Mouse (Mus musculus): ENCODE results near the gene U2af2. TPM values are rescaled to one million over a fixed set of nuclear protein-coding genes. Genes with fewer than 3 reads are reported as not detected.
A peak's percentile ranks its signal among the peaks of the same experiment; 100 is the strongest.

Gene U2af2
- polyA plus RNA-seq, 1 experiment from 2014 or later = 117 TPM

DNA sequence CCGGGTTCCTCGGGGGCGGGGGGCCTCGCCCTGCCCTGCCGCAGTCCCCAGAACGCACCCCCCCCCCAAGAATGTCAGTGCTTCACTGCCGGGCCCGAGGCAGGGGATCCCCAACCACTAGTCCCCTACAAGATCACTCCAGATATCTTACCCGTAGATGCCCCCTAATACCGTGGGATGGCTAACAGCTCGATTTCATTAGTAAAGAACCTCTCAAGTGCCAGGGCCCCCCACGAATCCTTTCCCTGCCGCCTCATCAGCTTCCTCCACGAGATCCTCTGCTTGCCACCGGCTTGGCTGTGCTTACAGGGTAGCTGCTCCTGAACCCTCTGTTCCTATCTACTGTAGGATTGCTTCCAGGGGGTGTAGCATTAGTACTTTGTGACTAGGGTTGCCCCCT lies 41.3 kb upstream of the U2af2 start:
- Histone ChIP-seq H3K27ac (peak overlapping the region; percentile 98), H3K9me3 (no peaks in the 10 kb centered on the region), H3K4me1 (peaks cover 32% of the 10 kb centered on the region), H3K4me3 (peak overlapping the region; percentile 79), H3K9ac (peak overlapping the region; percentile 87), H3K4me2 (peak overlapping the region; percentile 71), H3K36me3 (peaks cover 45% of the 10 kb centered on the region), H3K27me3 (no peaks in the 10 kb centered on the region)
- 0% methylated on average over 14 of the region's 15 CpGs for WGBS
- ATAC-seq (ENCODE audit: insufficient number of reproducible peaks, low FRiP score, low TSS enrichment, low read depth) = no peak; the same call in 1 of the 2 replicates

DNA sequence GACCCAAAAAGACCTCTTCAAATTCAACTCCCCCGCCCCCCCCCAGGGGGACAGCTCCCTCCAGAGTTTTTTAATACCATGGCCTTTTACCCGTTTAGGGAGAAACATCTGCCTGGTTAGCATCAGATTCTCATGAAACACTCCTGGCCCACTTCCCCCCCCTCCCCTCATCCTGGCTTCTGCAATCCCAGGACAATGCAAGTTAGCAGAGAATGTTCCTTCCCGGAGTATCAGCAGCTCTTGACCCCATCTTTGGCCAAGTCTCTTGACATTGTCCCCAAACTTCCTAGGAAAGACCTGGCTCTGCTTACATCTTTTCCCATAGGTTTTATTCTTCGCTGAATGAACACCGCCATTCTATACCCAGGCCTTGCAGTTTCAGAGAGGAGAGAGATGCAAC lies 40.7 kb upstream of the U2af2 start:
- Histone ChIP-seq H3K27me3 (no peaks in the 10 kb centered on the region), H3K36me3 (peaks cover 50% of the 10 kb centered on the region), H3K9me3 (no peaks in the 10 kb centered on the region), H3K4me3 (peak overlapping the region; percentile 79), H3K4me2 (peak overlapping the region; percentile 71), H3K27ac (peak overlapping the region; percentile 98), H3K4me1 (peaks cover 28% of the 10 kb centered on the region), H3K9ac (peak overlapping the region; percentile 87)
- no peak for ATAC-seq (ENCODE audit: insufficient number of reproducible peaks, low FRiP score, low TSS enrichment, low read depth)
- WGBS = 46% methylated on average over 5 of the region's 5 CpGs

DNA sequence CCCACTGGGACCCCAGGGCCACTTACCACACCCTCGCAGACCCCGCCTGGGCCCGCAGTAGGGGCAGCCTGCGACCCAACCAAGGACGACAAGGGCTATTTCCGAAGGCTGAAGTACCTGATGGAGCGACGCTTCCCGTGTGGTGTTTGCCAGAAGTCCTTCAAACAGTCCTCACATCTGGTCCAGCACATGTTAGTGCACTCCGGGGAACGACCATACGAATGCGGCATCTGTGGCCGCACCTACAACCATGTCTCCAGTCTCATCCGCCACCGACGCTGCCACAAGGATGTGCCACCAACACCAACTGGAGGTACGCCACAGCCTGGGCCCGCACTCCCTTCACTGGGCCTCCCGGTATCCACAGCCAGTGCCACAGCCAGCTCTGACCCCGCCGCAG lies 32.4 kb upstream of the U2af2 start:
- no peak for ATAC-seq (ENCODE audit: insufficient number of reproducible peaks, low FRiP score, low TSS enrichment, low read depth)
- H3K36me3 ChIP-seq = peaks cover 96% of the 10 kb centered on the region
- H3K9ac ChIP-seq = no peak overlapping the region
- H3K27me3 ChIP-seq = no peaks in the 10 kb centered on the region
- no peak overlapping the region for H3K27ac ChIP-seq
- H3K4me3 ChIP-seq = no peak overlapping the region
- H3K4me1 ChIP-seq = no peaks in the 10 kb centered on the region
- WGBS = 92% methylated on average over 22 of the region's 22 CpGs
- H3K9me3 ChIP-seq = peaks cover 37% of the 10 kb centered on the region
- no peak overlapping the region for H3K4me2 ChIP-seq

- Histone ChIP-seq H3K4me3 (no peak overlapping the region), H3K4me1 (no peaks in the 10 kb centered on the region), H3K27ac (no peak overlapping the region), H3K9ac (no peak overlapping the region), H3K4me2 (no peak overlapping the region), H3K36me3 (peaks cover 96% of the 10 kb centered on the region), H3K9me3 (peaks cover 37% of the 10 kb centered on the region), H3K27me3 (no peaks in the 10 kb centered on the region)
- WGBS = 94% methylated on average over 21 of the region's 21 CpGs
- no peak for ATAC-seq (ENCODE audit: insufficient number of reproducible peaks, low FRiP score, low TSS enrichment, low read depth)
Measured at GRCm38 (mm10) chr7:5029946-5030345, 32.0 kb upstream of the U2af2 start.

DNA sequence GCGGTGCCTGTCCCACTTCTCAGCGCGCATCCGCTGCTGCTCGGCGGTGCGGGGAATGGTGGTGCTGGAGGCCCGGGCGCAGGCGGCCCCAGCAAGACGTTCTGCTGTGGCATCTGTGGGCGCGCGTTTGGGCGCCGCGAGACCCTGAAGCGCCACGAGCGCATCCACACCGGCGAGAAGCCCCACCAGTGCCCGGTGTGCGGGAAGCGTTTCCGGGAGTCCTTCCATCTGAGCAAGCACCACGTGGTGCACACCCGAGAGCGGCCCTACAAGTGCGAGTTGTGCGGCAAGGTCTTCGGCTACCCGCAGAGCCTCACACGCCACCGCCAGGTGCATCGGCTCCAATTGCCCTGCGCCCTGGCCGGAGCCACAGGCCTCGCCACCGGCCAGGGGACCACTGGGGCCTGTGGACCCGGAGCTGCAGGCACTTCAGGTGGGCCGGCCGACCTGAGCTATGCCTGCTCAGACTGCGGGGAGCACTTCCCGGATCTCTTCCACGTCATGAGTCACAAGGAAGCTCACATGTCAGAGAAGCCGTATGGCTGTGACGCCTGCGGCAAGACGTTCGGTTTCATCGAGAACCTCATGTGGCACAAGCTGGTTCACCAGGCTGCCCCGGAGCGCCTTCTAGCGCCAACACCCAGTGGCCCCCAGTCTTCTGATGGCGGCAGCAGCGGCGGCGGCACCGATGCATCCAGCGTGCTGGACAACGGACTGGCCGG lies 31.2 kb upstream of the U2af2 start:
- Histone ChIP-seq H3K4me3 (no peak overlapping the region), H3K36me3 (peaks cover 97% of the 10 kb centered on the region), H3K9me3 (peaks cover 40% of the 10 kb centered on the region)

GRCm38 (mm10) chr7:5031496-5031895 lies 30.4 kb upstream of the U2af2 start:
- H3K27ac ChIP-seq = no peak overlapping the region
- H3K36me3 ChIP-seq = peaks cover 97% of the 10 kb centered on the region
- no peak overlapping the region for H3K4me2 ChIP-seq
- no peak overlapping the region for H3K9ac ChIP-seq
- peaks cover 44% of the 10 kb centered on the region for H3K9me3 ChIP-seq
- no peak overlapping the region for H3K4me3 ChIP-seq
- no peaks in the 10 kb centered on the region for H3K4me1 ChIP-seq
- ATAC-seq (ENCODE audit: insufficient number of reproducible peaks, low FRiP score, low TSS enrichment, low read depth) = no peak
- H3K27me3 ChIP-seq = no peaks in the 10 kb centered on the region
- 85% methylated on average over 46 of the region's 46 CpGs for WGBS

More for the DNA sequence above, 31.2 kb upstream of the U2af2 start:
- no peak overlapping the region for H3K4me2 ChIP-seq
- H3K27me3 ChIP-seq = no peaks in the 10 kb centered on the region
- 87% methylated on average over 63 of the region's 63 CpGs for WGBS
- no peak overlapping the region for H3K9ac ChIP-seq
- H3K27ac ChIP-seq = no peak overlapping the region
- H3K4me1 ChIP-seq = no peaks in the 10 kb centered on the region
- ATAC-seq (ENCODE audit: insufficient number of reproducible peaks, low FRiP score, low TSS enrichment, low read depth) = no peak

DNA sequence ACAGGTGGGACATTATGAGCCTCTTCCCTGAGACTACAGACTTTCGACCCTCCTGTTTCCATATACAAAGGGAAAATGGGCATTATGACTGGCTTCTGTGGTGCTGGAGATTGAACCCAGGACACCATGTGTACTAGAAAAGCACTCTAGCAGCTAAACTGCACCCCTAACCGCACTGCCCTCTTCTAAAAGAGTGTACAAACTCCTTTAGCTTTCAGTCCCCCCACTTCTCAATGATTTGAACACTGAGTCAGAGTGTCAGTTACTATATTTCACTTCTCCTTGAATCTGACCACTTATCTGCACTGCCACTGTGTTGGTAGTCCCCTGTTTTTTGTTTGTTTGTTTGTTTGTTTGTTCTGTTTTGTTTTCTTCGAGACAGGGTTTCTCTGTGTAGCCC lies 28.1 kb upstream of the U2af2 start, which contains the start of gene 4632433K11Rik:
Gene 4632433K11Rik (plus strand): TSS at position 301 of the 400 bp plus-strand sequence.
- Histone ChIP-seq H3K9me3 (peaks cover 40% of the 10 kb centered on the region), H3K4me1 (no peaks in the 10 kb centered on the region), H3K4me2 (no peak within 1 kb of the TSS), H3K36me3 (peaks cover 79% of the 10 kb centered on the region), H3K9ac (no peak within 1 kb of the TSS), H3K4me3 (no peak within 1 kb of the TSS), H3K27me3 (no peaks in the 10 kb centered on the region), H3K27ac (no peak within 1 kb of the TSS)
- no peak for ATAC-seq (ENCODE audit: insufficient number of reproducible peaks, low FRiP score, low TSS enrichment, low read depth)
- WGBS = 91% methylated on average over 3 of the region's 3 CpGs

GRCm38 (mm10) chr7:5035628-5036027 lies 26.3 kb upstream of the U2af2 start:
- Histone ChIP-seq H3K4me3 (no peak overlapping the region), H3K27ac (no peak overlapping the region), H3K27me3 (no peaks in the 10 kb centered on the region), H3K4me1 (peaks cover 3% of the 10 kb centered on the region; the same call in 1 of the 2 replicates), H3K9ac (no peak overlapping the region), H3K36me3 (peaks cover 61% of the 10 kb centered on the region), H3K9me3 (peaks cover 21% of the 10 kb centered on the region), H3K4me2 (no peak overlapping the region)
- ATAC-seq (ENCODE audit: insufficient number of reproducible peaks, low FRiP score, low TSS enrichment, low read depth) = no peak
- 95% methylated on average over 17 of the region's 17 CpGs for WGBS

GRCm38 (mm10) chr7:5036136-5036535 lies 25.8 kb upstream of the U2af2 start:
- peaks cover 3% of the 10 kb centered on the region; the same call in 1 of the 2 replicates for H3K4me1 ChIP-seq
- 90% methylated on average over 9 of the region's 9 CpGs for WGBS
- peaks cover 16% of the 10 kb centered on the region for H3K9me3 ChIP-seq
- H3K27ac ChIP-seq = no peak overlapping the region
- H3K36me3 ChIP-seq = peaks cover 56% of the 10 kb centered on the region
- H3K4me2 ChIP-seq = no peak overlapping the region
- no peak overlapping the region for H3K9ac ChIP-seq
- no peak overlapping the region for H3K4me3 ChIP-seq
- no peak for ATAC-seq (ENCODE audit: insufficient number of reproducible peaks, low FRiP score, low TSS enrichment, low read depth)
- H3K27me3 ChIP-seq = no peaks in the 10 kb centered on the region

- Histone ChIP-seq H3K4me2 (no peak overlapping the region), H3K9ac (no peak overlapping the region), H3K27ac (no peak overlapping the region), H3K4me3 (no peak overlapping the region), H3K36me3 (peaks cover 52% of the 10 kb centered on the region), H3K4me1 (peaks cover 3% of the 10 kb centered on the region; the same call in 1 of the 2 replicates), H3K9me3 (peaks cover 7% of the 10 kb centered on the region; the same call in 1 of the 2 replicates), H3K27me3 (no peaks in the 10 kb centered on the region)
- no peak for ATAC-seq (ENCODE audit: insufficient number of reproducible peaks, low FRiP score, low TSS enrichment, low read depth)
- 92% methylated on average over 7 of the region's 7 CpGs for WGBS
Measured at GRCm38 (mm10) chr7:5037026-5037425, 24.9 kb upstream of the U2af2 start.

GRCm38 (mm10) chr7:5037467-5037866 lies 24.5 kb upstream of the U2af2 start:
- ATAC-seq (ENCODE audit: insufficient number of reproducible peaks, low FRiP score, low TSS enrichment, low read depth) = no peak
- H3K27ac ChIP-seq = peak overlapping the region; percentile 98; the same call in 1 of the 2 replicates
- no peak overlapping the region; the same call in 1 of the 2 replicates for H3K9ac ChIP-seq
- peak overlapping the region; percentile 70 for H3K4me3 ChIP-seq
- H3K4me2 ChIP-seq = peak overlapping the region; percentile 46
- WGBS = 89% methylated on average over 8 of the region's 8 CpGs
- H3K4me1 ChIP-seq = peaks cover 3% of the 10 kb centered on the region; the same call in 1 of the 2 replicates
- H3K36me3 ChIP-seq = peaks cover 48% of the 10 kb centered on the region
- H3K9me3 ChIP-seq = 0 out of 2 replicates have a peak, but pooled peaks cover 7% of the 10 kb centered on the region
- no peaks in the 10 kb centered on the region for H3K27me3 ChIP-seq

- Histone ChIP-seq H3K9ac (peak within 1 kb of the TSS; percentile 71), H3K27ac (peak within 1 kb of the TSS; percentile 98), H3K4me2 (peak within 1 kb of the TSS; percentile 46), H3K4me3 (peak within 1 kb of the TSS; percentile 70), H3K4me1 (peaks cover 3% of the 10 kb centered on the region; the same call in 1 of the 2 replicates), H3K27me3 (no peaks in the 10 kb centered on the region), H3K9me3 (0 out of 2 replicates have a peak, but pooled peaks cover 7% of the 10 kb centered on the region), H3K36me3 (peaks cover 40% of the 10 kb centered on the region)
- ATAC-seq (ENCODE audit: insufficient number of reproducible peaks, low FRiP score, low TSS enrichment, low read depth) = peak; percentile 92
- under 1% methylated on average over 48 of the region's 48 CpGs for WGBS
Measured at GRCm38 (mm10) chr7:5038109-5038732, 23.7 kb upstream of the U2af2 start, which contains the start of gene Zfp784. Gene Zfp784 (minus strand): TSS chr7:5038446.

All from limb, embryonic 15.5 days (tissue).